Mouse (Mus musculus) ES-Bruce4 (cell line): ENCODE data around the gene Cryl1. TPM values are rescaled to one million over a fixed set of nuclear protein-coding genes. Genes with fewer than 3 reads are reported as not detected.

Source experiments
- H3K27ac ChIP-seq: 2 replicates; pipeline ENCODE4 v1.5.1; 2012; ENCODE audit warnings: low read length, inconsistent platforms; ENCODE audit not compliant: insufficient read depth
- H3K27me3 ChIP-seq: 2 replicates; pipeline ENCODE4 v1.6.1; 2012; ENCODE audit warnings: mild to moderate bottlenecking, low read length, inconsistent platforms; ENCODE audit not compliant: control insufficient read depth, poor library complexity, insufficient read depth, severe bottlenecking
- H3K36me3 ChIP-seq: 2 replicates; pipeline ENCODE4 v1.6.1; 2012; ENCODE audit warnings: inconsistent platforms, mild to moderate bottlenecking, low read length, moderate library complexity; ENCODE audit not compliant: control insufficient read depth, poor library complexity, insufficient read depth, severe bottlenecking
- H3K4me1 ChIP-seq: one replicate; pipeline ENCODE4 v1.8.1; 2011; ENCODE audit warnings: low read length; ENCODE audit not compliant: control insufficient read depth, insufficient read depth
- H3K4me3 ChIP-seq: 2 replicates; pipeline ENCODE4 v1.5.1; 2011; ENCODE audit warnings: low read depth, mild to moderate bottlenecking, low read length
- H3K9ac ChIP-seq: 2 replicates; pipeline ENCODE4 v1.6.1; 2012; ENCODE audit warnings: low read depth, mild to moderate bottlenecking, inconsistent platforms; ENCODE audit not compliant: poor library complexity, severe bottlenecking
- H3K9me3 ChIP-seq: replicated peaks from 2 replicates; pipeline ENCODE4 v1.6.1; 2012; ENCODE audit warnings: mild to moderate bottlenecking, low read length, inconsistent platforms; ENCODE audit not compliant: control insufficient read depth, poor library complexity, insufficient read depth, severe bottlenecking
- CTCF ChIP-seq: IDR thresholded peaks from one replicate; pipeline ENCODE4 v1.8.1; 2011; ENCODE audit warnings: low read depth, low read length
- EP300 ChIP-seq: IDR thresholded peaks from 2 replicates; pipeline ENCODE4 v1.6.1; 2011; ENCODE audit warnings: low read depth, low read length; ENCODE audit not compliant: insufficient read depth
- POLR2A ChIP-seq: IDR thresholded peaks from one replicate; pipeline ENCODE4 v1.8.1; 2011; ENCODE audit warnings: low read length; ENCODE audit not compliant: insufficient read depth
- polyA plus RNA-seq: library from polyadenylated mRNA; stranded (reverse); fragments of >200 nt; gene quantifications from 2 replicates; pipeline ENCODE4 v1.2.4, GENCODE M21; 2011; ENCODE audit warnings: low read depth; ENCODE audit not compliant: missing spikeins, insufficient read depth, insufficient read length

Cryl1 gene
- polyA plus RNA-seq, 1 experiment: 10.5 TPM

DNA sequence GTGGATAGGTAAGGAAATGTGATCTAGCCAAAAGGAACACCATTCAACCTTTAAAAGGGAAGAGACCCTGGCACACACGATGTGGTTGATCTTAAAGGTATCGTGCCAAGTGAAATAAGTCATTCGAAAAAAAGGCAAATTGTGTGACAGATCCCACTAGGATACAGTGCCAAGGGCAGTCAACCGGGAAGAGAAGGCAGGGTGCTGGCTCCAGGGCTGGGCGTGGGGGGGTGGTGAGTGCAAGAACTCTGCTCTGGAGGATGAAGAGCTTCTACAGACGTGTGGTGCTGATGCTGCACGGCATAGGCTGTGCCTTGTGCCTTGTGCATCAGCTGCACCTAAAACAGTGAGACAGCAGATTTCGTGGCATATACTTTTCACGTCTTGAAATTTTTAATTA lies 33.0 kb downstream of the Cryl1 start:
- Histone ChIP-seq H3K27me3 (no peaks in the 10 kb centered on the region), H3K9me3 (no peaks in the 10 kb centered on the region), H3K27ac (no peak overlapping the region), H3K9ac (no peak overlapping the region), H3K4me3 (no peak overlapping the region), H3K36me3 (no peaks in the 10 kb centered on the region), H3K4me1 (no peaks in the 10 kb centered on the region)
- TF ChIP-seq CTCF (no peak), POLR2A (no peak), EP300 (no peak)

- H3K27ac ChIP-seq: no peak overlapping the region
- no peaks in the 10 kb centered on the region for H3K9me3 ChIP-seq
- H3K4me3 ChIP-seq: no peak overlapping the region
- no peak overlapping the region for H3K9ac ChIP-seq
- TF ChIP-seq POLR2A (no peak), CTCF (no peak), EP300 (no peak)
- H3K4me1 ChIP-seq: no peaks in the 10 kb centered on the region
- H3K27me3 ChIP-seq: no peaks in the 10 kb centered on the region
- no peaks in the 10 kb centered on the region for H3K36me3 ChIP-seq
These were observed 34.5 kb downstream of the Cryl1 start for GRCm38 (mm10) chr14:57363833-57364232.

GRCm38 (mm10) chr14:57362726-57363660 lies 35.3 kb downstream of the Cryl1 start:
- no peak overlapping the region for H3K27ac ChIP-seq
- H3K4me1 ChIP-seq: no peaks in the 10 kb centered on the region
- H3K9me3 ChIP-seq: no peaks in the 10 kb centered on the region
- H3K27me3 ChIP-seq: no peaks in the 10 kb centered on the region
- no peak for TF ChIP-seq EP300
- no peak for TF ChIP-seq POLR2A
- TF ChIP-seq CTCF: peak; percentile 89
- H3K36me3 ChIP-seq: no peaks in the 10 kb centered on the region
- H3K4me3 ChIP-seq: no peak overlapping the region
- H3K9ac ChIP-seq: no peak overlapping the region

- Histone ChIP-seq H3K27me3 (no peaks in the 10 kb centered on the region), H3K9me3 (no peaks in the 10 kb centered on the region), H3K4me3 (no peak overlapping the region), H3K36me3 (no peaks in the 10 kb centered on the region), H3K4me1 (no peaks in the 10 kb centered on the region), H3K27ac (no peak overlapping the region), H3K9ac (no peak overlapping the region)
- TF ChIP-seq EP300 (no peak), POLR2A (no peak), CTCF (no peak)
These were observed 41.3 kb downstream of the Cryl1 start for GRCm38 (mm10) chr14:57357030-57357429.

DNA sequence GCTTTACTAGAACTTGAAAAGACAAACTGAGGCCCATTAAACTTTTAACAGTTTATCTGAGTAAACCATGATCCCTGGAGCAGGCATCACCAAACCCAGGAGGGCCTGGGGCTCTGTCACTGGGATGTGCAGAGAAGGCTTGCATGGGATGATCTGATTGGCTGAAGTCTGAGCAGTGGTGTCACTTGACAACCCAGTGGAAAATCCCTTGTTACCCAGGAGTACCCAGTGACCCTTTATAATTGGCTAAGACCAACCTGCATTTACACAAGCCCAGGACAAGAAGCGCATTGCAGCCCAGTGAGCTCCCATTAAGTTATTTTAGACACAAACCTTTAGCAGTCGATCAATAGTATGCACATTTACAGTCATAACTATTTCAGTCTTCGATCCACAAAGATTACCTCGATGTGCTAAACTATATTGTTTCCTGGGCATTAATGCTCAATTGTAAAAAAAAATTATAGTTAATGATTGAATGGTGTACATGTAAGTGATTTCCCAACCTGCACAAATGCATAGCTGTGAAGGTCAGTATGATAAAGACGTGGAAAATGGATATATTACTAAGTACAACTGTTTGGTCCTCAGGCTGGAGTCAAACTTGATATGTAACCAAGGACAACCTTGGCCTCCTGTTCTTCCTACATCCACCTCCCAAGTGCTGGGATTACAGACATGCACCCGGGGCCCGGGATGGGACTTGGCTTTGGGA lies 46.7 kb downstream of the Cryl1 start:
- Histone ChIP-seq H3K27ac (no peak overlapping the region), H3K4me1 (no peaks in the 10 kb centered on the region), H3K36me3 (no peaks in the 10 kb centered on the region), H3K4me3 (no peak overlapping the region), H3K27me3 (no peaks in the 10 kb centered on the region), H3K9me3 (no peaks in the 10 kb centered on the region), H3K9ac (no peak overlapping the region)
- TF ChIP-seq CTCF (no peak), POLR2A (no peak), EP300 (no peak)

- H3K36me3 ChIP-seq: no peaks in the 10 kb centered on the region
- no peak overlapping the region for H3K9ac ChIP-seq
- H3K4me1 ChIP-seq: no peaks in the 10 kb centered on the region
- no peak overlapping the region for H3K27ac ChIP-seq
- H3K4me3 ChIP-seq: no peak overlapping the region
- no peaks in the 10 kb centered on the region for H3K27me3 ChIP-seq
- TF ChIP-seq CTCF (no peak), EP300 (no peak), POLR2A (no peak)
- no peaks in the 10 kb centered on the region for H3K9me3 ChIP-seq
These were observed 48.4 kb downstream of the Cryl1 start for GRCm38 (mm10) chr14:57349955-57350354.
